Mouse (Mus musculus) left cerebral cortex, postnatal 14 days (tissue): ENCODE results near the gene Cdyl2. TPM values are rescaled to one million over a fixed set of nuclear protein-coding genes. Genes with fewer than 3 reads are reported as not detected.

Experiments
- DNase-seq, 2 experiments: peaks; one replicate each; pipeline ENCODE4 v3.0.0; 2021 to 2022; ENCODE audit warnings: low spot score in 2 of 2, mixed read lengths in 1 of 2
- intact Hi-C: fragments of 180-260 bp; cut with DNase I; formaldehyde crosslinking; loops from one replicate; pipeline ENCODE4 v1.15.1; 2025
- total RNA-seq, 2 experiments: library from RNA; stranded (reverse); gene quantifications; 2 replicates each; pipeline ENCODE4 v1.2.3; 2021

Gene Cdyl2
- total RNA-seq, 2 experiments from 2014 or later, result 18.9 to 20.8 TPM

DNA sequence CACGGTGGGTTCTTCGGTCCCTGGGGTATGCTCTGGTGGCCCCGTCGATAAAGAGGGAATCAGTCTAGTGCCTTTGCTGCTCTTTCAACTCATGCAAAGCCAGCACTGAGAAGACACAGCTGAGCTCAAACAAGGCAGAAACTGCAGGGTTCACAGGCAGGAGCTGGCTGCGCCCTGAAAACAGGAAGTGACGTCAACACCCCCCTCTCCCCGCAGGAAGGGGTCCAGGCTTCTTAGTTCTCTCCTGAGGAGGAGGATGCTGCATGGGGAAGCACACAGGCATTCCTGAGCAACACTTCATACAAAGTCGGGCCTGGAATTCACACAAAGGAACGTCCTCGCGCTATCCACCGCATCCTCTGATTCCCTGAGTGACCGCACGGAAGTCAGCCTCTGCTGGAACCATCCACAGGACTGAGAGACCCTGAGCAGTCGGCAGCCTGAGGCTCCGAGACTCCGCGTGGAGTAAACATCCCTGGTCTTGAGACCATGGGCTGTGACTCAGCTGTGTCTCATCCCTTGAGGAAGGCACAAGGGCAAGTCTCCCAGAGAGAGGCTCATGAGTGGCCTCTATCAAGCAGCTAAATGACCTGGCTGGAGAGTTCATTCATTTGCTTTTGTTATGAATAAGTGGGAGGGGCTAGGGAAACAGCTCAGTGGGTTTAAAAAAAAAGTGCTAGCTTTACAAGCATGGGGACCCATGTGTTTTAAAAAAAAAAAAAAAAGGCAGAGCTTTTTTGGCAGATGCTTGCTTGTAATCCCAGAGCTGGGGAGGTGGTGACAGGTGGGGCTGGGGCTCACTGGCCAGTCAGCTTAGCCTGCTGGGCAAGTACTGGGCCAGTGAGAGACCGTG lies 144.9 kb downstream of the Cdyl2 start:
- DNase-seq, result no peak
- intact Hi-C loops, result no loop called here

- intact Hi-C loops, result no loop called here
- DNase-seq, result no peak
Measured at GRCm38 (mm10) chr8:116581318-116582019, 151.3 kb downstream of the Cdyl2 start.

DNA sequence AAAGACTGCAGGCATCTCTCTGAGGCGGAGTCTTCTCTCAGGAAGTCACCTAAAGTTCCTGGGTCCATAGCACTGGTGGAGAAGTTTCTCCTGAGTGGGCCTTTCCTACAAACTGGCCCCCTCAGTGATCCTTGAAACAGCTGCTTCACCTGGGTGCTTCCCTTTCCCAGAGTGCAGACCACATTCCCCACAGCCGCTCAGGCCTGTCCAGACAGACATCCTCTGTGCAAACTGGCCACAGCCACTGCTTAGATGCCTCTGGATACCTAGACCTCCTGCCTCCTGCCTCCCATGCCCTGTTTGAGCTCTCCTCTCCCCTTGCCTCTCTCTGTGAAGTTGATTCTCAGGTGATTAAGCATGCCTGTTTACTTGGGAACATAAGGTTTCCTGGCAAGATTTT lies 156.1 kb downstream of the Cdyl2 start:
- DNase-seq, result no peak
- intact Hi-C loops, result no loop called here

DNA sequence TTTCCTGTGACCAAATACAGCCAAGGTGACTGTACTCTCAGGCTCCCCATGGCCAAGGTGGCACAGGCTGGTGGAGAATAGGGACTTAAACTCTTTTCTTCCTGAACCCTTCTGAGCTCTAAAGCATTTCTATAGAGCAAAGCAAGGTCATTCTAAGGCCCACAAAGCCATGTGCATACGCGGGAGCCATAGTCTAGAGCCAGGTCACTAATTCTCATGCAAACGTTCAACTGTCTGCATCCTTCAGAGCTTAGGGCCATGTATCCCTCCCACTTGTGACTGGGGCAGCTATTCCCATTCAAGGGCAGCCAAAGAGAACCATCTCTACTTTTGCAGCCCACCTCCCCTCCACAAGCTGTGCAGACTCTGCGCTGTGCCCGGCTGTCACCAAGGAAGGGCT lies 159.7 kb downstream of the Cdyl2 start:
- intact Hi-C loops, result no loop called here
- DNase-seq, result no peak

- no peak for DNase-seq
- intact Hi-C loops, result no loop called here
Measured at GRCm38 (mm10) chr8:116552778-116553177, 180.0 kb downstream of the Cdyl2 start.

DNA sequence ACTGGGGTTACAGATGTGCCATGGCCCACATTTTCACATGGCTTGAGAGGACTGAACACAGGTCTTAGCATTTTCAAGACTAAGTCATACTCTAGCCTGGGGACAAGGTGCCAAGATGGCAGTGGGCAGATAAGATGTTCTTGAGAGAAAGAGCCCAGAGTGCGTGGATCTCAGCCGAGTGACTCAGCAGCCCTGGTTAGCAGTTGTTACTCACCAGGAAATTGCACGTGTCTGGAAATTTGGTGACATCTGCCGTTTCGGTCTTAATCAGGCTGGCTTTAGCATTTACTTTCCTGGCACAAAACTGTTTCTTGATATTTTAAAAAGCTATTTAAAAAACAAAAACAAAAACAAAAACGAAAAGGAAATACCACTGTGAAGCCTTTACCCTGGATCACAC lies 180.5 kb downstream of the Cdyl2 start:
- peak; percentile 27 to 34 for DNase-seq
- intact Hi-C loops, result no loop called here

DNA sequence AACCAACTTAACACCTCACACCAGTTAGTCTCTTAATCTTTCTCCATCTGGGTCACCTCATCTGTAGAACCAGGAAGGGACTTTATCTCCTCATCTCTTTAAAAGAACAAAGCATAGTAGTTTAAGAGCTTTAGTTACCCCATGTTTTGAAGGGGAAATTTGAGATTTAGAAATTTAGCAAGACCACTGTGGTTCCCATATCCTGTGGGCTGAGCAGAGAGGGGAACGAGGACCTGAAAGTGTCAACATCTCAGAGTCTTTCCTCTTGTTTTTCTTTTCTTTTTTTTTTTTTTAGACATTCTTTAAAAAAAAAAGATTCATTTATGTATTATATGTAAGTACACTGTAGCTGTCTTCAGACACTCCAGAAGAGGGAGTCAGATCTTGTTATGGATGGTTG lies 189.4 kb downstream of the Cdyl2 start:
- no peak for DNase-seq
- intact Hi-C loops, result no loop called here

GRCm38 (mm10) chr8:116542842-116543241 lies 189.9 kb downstream of the Cdyl2 start:
- DNase-seq, result no peak
- intact Hi-C loops, result no loop called here

DNA sequence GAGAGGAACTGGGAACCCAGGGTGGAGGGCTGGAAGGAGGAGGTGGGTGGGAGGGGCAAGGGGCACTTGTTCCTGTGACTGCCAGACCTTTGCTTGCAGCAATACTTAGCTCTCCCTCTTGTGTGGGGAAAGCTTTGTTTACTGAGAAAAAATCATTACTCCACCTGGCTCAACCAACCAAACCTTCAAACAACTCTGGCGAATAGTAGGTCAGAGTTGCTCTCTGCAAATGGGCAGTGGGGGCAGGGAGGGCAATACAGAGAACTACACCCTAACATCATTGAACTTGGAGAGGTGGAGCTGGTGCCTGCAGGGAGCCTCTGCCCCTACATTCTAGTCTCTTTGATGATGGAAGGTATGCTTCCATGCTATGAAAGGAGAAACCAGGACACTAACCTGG lies 192.7 kb downstream of the Cdyl2 start:
- no peak for DNase-seq
- intact Hi-C loops, result no loop called here

- intact Hi-C loops, result no loop called here
Measured at GRCm38 (mm10) chr8:116538763-116539162, 194.0 kb downstream of the Cdyl2 start.

DNA sequence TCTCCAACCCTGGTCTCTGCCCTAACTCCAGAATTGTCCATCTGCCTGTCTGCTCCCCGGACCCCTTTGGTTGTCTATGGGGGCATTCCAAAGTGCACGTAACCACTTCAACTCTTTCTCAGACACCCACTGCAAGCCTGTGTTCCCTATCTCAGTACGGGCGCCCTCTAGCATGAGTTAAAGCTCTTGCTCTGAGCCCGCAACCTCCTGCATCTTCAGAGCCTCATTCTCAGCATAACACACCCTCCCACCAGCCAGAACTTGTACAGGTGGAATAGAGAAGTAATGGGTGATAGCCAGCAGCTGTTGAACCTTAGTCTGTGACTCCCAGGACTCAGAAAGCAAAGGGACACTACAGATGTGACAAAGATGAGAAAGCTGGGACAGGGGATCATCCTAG lies 196.0 kb downstream of the Cdyl2 start:
- intact Hi-C loops, result no loop called here
- no peak for DNase-seq

More at GRCm38 (mm10) chr8:116538763-116539162, 194.0 kb downstream of the Cdyl2 start:
- DNase-seq, result no peak

DNA sequence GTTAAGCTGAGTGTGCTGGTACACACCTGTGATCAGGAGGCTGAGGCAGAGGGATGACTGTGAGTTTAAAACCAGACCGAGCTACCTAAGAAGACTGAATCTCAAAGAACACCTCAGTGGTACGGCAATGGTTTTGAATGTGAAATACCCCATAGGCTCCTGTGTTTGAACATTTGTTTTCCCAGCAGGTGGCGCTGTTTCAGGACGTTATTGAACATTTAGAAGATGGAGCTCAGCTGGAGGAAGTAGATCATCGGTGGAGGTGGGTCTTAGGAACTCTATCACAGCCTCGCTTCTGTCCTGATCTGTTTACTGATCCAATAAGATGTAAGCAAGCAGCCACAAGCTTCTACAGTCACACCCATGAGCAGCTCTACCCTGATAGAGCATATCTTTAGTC lies 199.7 kb downstream of the Cdyl2 start:
- DNase-seq, result no peak
- intact Hi-C loops, result no loop called here

GRCm38 (mm10) chr8:116528736-116529135 lies 204.1 kb downstream of the Cdyl2 start:
- intact Hi-C loops, result no loop called here
- DNase-seq, result no peak

- intact Hi-C loops, result no loop called here
- no peak for DNase-seq
Measured at GRCm38 (mm10) chr8:116524915-116525314, 207.9 kb downstream of the Cdyl2 start.

Other genes with a start within 250 kb of the Cdyl2 start
- gene Dynlrb2, start 228.0 kb downstream of the Cdyl2 start, total RNA-seq, result 1 to 10 TPM in 1 of 2 experiments, under 1 TPM in 1; 0.79 to 1.2 TPM
- gene Cmc2, start 188.5 kb upstream of the Cdyl2 start, total RNA-seq, result 10 to 100 TPM; 12.9 to 14.8 TPM
- gene Cenpn, start 188.7 kb upstream of the Cdyl2 start, total RNA-seq, result 1 to 10 TPM; 1.6 to 2.7 TPM
- gene Atmin, start 210.4 kb upstream of the Cdyl2 start, total RNA-seq, result 10 to 100 TPM; 41.1 to 46.4 TPM
- gene 1700030J22Rik, start 246.0 kb upstream of the Cdyl2 start, total RNA-seq, result 10 to 100 TPM; 13.8 to 14.7 TPM